Mouse (Mus musculus) thymus, postnatal 36 days (tissue): ENCODE measurements around the gene Ndst2.

Experiments used
- DNase-seq, 2 experiments: peaks; one replicate each; pipeline ENCODE4 v3.0.0; 2022; ENCODE audit warnings: mixed read lengths in 2 of 2

Ndst2 gene

GRCm38 (mm10) chr14:20733952-20734774, at the start of gene Ndst2:
Gene Ndst2, minus strand, starts transcription at chr14:20734562.
- peak; percentile 80 to 86 for DNase-seq

GRCm38 (mm10) chr14:20783526-20783925, 49.2 kb upstream of the Ndst2 start:
- no peak for DNase-seq

- DNase-seq: no peak
Observed at GRCm38 (mm10) chr14:20782860-20783259, 48.5 kb upstream of the Ndst2 start.

- DNase-seq: no peak
Observed at GRCm38 (mm10) chr14:20780217-20780616, 45.9 kb upstream of the Ndst2 start.

DNA sequence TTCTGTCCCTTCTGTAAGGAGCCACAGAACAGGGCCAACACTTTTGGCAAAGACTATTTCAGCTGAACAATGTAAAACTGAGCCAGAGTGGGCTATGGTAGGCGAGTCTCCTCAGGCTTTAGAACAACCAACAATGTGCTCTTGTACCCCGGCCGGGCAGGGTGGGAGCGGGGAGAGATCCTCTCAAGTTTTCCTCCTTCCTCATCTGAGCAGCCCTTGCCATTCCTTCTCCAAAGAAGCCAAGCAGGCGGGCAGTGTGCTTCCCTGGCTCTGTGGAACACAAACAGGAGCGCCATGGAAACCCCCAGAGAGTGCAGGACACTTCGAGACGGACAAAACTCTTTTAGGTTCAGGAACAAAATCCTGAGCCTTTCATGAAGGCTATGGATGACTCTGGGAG, 44.1 kb upstream of the Ndst2 start:
- no peak for DNase-seq

DNA sequence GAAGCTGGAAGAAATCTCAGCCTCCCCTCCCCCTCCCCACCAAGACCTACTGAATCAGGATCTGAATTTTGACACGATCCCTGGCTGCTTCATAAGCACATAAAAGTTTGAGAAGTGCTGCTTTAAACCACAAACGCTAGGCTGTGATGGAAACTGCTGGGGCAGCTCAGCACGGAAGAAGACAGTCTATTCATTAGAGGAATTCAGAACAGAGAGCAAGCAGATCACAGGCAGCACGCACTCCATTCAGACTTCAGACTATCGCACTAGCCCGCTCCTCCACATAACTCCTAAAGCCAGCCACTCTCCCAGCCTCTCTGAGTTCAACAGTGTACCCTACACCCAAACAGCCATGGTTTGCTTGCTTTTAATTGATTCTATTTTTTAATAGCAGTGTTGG, 41.3 kb upstream of the Ndst2 start:
- DNase-seq: no peak

DNA sequence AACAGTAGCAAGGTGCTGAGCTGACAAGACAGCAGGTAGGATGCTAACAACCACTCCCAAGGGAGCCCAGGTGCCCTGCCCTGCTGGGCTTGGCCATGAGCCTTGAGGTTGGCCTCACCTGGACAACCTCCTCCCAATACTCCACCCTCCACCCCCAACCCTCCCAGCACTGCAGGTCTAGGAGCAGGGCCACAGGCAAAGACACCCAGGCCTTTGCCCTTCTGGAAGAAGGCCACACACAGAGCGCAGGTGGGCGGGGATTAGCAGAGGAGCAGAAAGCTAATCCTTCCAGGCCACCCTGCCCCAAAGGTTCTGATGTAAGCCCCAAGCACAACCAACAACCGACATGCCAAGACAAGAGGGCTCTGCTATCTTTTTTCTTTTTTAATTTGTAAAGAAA, 39.0 kb upstream of the Ndst2 start:
- no peak for DNase-seq

- DNase-seq: no peak
Observed at GRCm38 (mm10) chr14:20772808-20773207, 38.4 kb upstream of the Ndst2 start.

GRCm38 (mm10) chr14:20771941-20772340, 37.6 kb upstream of the Ndst2 start:
- DNase-seq: no peak

- DNase-seq: no peak
Observed at GRCm38 (mm10) chr14:20768581-20768980, 34.2 kb upstream of the Ndst2 start.

- DNase-seq: no peak
Observed at GRCm38 (mm10) chr14:20767936-20768335, 33.6 kb upstream of the Ndst2 start.

GRCm38 (mm10) chr14:20765642-20766258, 31.4 kb upstream of the Ndst2 start:
- DNase-seq: peak; percentile 80 to 83

DNA sequence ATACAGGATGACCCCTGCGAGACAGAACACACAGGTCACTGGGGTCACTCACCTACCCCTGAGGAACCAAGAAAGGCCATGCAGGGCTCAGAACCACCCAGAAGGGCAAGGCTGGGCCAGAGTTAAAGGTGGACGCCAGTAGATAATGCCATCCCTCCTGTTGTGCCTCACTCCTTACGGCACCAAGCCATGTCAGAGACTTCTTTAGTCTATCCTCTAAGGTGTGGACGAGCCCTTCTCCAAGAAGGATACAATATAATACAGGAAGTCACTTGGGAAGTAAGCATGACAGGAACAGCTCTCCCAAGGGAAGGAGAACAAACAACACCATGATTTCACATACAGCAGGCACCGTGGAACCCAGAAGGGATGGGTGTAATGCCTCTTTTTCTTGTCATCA, 30.6 kb upstream of the Ndst2 start:
- DNase-seq: no peak

GRCm38 (mm10) chr14:20758768-20759435, 24.5 kb upstream of the Ndst2 start:
- DNase-seq: no peak

DNA sequence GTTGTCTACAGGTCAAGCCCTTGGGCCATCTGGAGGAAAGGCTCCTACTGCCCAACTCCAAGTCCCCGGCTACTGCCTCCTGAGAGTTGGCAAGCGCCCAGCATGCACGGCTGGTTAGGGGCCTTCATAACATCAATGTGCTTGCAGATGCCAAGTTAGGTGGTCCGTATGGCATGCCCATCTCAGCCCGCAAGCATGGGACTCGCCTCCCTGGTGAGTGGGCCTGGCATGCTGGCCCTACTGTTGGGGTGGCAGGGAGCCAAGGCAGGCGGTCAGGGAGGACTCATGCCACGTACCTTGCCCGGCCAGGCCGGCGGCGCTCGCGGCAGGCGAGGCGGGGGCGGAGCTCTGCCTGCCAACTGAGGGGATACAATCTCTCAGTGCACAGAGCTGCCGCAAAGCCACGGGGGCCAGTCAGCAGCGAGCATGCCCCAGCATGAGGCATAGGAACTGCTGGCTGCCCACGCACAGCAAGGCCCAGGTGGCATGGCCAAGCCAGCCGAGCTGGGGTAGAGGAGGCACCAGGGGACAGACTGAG, 23.1 kb upstream of the Ndst2 start:
- no peak for DNase-seq

- DNase-seq: no peak
Observed at GRCm38 (mm10) chr14:20753792-20754191, 19.4 kb upstream of the Ndst2 start.

- DNase-seq: no peak
Observed at GRCm38 (mm10) chr14:20750503-20750902, 16.1 kb upstream of the Ndst2 start.

DNA sequence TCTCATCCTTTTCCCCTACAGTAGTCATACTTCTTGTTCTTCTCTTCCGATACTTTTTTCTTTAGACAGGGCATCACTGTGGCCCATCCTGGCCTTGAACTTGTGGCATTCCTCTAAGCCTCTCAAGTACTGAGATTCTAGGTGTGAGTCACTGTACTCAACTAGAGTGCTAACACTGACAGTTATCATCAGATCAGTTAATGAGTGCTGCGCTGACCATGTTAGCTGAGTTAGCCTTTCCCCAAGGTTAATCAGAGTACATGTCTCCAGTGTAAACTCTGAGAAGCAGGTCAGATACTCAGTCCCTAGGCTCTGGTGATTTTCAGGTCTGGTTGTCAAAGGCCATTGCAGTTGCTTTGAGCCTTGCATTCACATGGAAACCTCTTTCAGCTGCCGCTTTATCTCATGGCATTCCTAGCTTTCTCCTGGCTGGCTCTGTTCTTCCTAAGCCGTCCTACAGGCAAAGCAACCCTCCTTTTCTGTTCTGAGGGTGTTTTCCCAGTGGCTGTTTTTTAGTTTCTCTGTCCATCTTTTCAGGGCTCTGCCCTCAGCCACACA, 15.2 kb upstream of the Ndst2 start:
- DNase-seq: no peak

DNA sequence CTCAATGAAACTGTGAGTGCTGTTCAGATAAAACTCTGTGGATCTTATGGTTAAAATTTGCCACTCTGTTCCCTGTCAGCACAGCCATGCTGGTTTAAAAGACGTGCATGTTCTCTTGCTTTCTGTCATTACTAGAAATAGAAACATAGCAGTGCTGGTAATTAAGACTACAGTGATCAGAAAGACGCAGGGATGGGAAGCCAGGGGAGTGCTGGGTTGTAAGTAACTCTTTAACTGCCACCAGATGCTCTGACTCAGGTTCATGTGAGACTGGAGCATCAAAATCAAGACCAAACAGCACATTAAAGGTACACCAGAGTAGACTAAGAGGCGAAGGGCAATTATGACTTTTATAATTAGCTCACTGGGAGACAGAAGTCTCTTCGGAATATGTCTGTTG, 14.0 kb upstream of the Ndst2 start:
- no peak for DNase-seq

- no peak for DNase-seq
Observed at GRCm38 (mm10) chr14:20746935-20747334, 12.6 kb upstream of the Ndst2 start.

- no peak for DNase-seq
Observed at GRCm38 (mm10) chr14:20743614-20744013, 9.3 kb upstream of the Ndst2 start.

DNA sequence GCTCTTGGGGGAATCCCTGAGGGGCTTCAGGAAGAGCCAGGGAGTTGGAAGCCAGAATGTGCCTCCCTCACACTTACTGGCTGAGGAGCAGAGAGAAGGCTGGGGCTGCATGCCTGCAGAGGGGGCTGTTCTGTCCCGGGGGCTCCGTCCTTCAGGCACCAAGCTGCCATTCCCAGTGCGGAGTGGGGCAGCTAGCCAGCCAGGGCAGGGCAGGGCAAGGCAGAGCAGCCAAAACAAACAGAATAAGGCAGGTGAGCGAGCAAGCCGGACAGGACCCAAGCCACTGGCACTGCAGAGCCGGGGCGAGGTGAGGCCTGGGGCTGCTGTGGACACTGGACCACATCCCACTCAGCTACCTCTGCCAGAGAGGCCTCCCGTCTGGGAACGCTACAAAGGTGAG, 6.9 kb upstream of the Ndst2 start:
- DNase-seq: no peak

DNA sequence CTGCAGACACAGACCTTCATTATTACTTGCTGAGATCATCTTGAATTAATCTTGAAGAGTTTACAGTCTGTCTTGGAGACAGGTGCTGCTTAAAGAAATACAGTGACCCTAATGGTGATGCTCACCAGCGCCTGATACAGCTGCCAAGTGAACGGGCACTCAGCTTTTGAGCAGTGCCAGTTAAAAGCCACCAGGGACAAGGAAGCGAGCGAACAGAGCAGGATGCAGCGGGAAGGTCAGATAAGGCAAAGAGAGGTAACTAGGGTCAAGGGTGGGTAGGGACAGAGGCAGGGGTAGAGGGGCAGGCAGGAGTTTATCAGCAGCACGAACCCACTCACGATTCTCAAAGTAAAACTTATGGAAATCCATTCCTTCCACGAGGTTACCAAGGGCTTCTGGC, 4.1 kb upstream of the Ndst2 start:
- no peak for DNase-seq
